Mouse (Mus musculus) heart, adult 11 months (tissue): ENCODE results near the gene Slc9a1.

Experiments used
- DNase-seq: peaks from one replicate; pipeline ENCODE4 v3.0.0; 2022

Gene Slc9a1

DNA sequence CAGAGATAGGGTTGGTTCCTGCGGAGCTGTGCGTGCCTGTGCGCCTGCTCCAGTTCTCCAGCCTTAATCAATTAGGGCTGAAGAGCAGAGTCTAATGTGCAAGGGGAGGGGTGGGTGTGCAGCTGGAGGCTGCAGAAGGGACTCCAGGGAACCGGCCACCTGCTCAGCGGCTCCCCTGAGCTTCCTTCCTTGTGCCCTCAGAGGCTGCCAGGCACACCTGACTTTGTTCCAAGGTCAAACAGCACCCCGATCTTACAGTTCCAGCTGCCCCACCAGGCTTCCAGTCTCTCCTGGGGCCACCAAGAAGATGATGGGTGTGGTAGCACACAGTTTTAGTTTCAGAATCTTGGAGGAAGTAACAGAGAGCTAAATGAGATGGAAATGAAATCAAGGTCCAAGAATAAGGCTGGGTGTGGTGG, 70.9 kb downstream of the Slc9a1 start:
- DNase-seq: peak; percentile 94

DNA sequence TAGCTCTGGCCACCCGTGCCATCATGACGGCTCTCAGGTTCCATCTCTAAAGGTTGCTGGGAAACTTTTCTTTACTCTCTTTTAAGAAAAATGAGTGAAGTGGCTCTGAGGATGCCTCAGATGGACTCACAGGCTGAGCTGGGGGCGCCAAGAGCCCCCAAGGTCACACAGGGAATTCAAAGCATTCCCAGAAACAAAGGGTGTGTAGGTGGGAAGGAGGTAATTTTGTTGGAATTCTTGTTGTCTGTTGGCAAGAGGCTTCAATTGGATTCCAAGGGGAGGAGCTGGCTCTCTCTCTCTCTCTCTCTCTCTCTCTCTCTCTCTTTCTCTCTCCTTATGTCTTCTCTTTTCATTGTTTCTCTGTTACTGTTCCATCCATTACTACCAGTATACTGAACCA, 72.7 kb downstream of the Slc9a1 start:
- no peak for DNase-seq

DNA sequence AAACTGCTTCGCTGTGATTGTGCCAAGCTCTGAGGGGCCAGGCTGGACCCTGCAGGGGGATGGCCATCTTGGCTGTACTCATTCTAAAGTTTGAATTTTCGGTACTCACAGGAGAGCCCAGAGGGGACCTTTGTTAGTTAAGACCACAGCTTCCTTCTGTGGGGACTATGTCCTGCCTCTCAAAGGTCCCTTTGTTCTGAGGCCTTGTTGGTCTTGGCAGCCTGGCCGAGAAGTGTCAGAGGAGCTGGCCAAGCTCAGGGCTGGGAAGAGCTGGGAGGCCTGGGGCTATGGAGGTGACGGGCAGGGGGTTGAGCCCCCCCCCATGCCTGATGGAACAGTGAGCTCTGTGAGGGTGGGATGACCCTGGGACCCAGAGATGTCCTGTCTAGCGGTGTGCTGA, 73.6 kb downstream of the Slc9a1 start:
- no peak for DNase-seq

DNA sequence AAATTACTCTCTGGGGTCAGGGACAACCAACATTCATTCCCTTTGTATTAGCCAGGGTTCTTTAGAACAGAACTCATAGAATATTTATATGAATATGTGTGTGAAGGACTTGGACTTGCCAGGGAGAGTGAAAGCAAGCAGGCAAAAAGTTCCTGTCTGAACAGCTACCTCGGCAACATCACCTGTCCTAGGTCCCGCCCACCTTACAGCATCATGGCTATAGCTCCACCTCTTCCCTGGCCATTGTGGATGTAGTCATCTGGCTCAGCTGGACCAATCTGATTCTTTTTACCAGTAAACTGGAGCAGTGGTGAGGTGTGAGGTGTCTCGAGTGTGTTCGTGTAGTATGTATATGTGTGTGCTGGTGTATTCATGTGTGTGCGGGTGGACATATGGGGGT, 76.2 kb downstream of the Slc9a1 start:
- DNase-seq: no peak

DNA sequence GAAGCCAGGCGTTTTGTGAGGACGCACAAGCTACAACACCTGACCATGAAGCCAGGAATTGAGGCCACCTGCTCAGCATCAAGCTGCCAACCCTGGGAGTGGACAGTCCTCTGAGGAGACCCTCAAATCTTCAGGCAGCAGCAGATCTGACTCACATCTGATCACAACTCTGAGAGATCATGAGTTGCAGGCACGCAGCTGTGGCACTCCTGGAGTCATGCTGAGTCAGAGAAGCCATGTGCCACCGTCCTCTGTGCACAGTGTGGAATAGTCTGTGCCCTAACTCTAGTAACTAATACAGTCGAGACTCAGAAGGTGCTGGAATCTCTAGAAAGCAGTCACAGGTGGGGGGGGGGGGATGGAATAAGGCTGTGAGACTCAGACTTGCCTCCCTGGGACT, 77.9 kb downstream of the Slc9a1 start:
- no peak for DNase-seq

DNA sequence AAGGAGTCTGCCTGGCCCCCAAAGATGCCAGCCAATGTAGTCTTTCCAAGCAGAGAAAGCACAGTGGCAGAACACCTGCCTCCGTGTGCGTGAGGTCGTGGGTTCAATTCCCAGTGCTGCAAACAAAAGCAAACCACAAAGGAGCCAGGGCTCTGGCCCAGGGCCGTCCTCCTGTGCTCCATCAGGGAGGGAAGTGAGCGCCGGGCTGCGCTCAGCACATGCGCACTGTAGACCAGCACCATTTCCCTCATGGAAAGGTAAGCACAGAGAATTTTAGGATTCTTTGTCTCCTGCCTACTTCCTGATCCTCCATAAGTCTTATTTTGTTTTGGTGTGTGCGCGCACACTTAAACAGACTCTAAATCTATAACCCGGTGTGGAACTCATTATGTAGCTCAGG, 78.5 kb downstream of the Slc9a1 start:
- DNase-seq: no peak

DNA sequence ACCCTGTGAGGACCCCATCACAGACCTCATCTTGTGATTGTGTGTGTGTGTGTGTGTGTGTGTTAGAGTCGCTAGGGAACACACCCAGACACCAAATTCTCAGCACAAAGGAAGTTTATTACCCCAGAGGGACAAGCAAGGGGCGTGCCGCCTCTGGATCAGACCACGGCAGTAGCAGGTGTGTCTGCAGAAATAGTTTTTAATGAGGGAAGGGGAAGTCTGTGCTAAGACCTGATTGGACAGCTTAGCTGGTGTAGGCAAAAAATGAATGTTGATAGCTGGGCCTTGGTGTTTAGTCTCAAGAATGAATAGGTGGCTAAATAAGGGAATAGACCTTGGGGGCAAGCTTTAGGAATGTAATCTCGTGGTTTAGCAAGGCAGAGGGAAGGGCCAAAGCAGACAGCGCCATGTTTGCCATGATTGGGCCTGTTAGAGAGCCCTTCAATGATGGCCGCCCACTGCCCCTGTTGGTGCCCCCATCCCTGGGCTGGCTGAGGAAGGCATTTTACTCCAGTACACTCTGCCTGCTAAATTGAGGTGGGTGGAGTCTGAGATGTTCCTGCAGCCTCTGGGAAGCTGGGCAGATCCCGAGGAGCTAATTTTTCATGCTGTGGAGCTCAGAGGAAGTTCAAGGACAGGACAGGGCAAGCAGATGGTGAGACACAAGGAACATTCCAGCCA, 79.3 kb downstream of the Slc9a1 start:
- DNase-seq: no peak

DNA sequence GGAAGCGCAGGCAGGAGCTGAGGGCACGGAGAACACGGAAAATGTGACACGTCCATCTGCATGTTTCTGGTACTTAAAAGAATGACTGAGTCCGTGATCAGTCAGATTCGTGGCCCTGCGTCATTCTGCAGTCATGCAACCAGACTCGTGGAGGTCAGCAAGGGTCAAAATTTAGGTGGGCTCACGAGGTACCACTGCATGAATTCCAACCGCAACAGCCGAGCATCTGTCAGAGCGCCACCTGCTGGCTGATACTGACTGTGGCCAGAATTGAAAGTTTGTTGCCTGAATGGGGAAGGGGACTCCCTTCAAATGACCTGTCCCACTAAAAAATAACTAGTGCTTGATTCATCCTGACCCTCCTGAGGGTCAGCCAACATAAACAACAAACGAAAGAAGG, 80.2 kb downstream of the Slc9a1 start:
- no peak for DNase-seq

DNA sequence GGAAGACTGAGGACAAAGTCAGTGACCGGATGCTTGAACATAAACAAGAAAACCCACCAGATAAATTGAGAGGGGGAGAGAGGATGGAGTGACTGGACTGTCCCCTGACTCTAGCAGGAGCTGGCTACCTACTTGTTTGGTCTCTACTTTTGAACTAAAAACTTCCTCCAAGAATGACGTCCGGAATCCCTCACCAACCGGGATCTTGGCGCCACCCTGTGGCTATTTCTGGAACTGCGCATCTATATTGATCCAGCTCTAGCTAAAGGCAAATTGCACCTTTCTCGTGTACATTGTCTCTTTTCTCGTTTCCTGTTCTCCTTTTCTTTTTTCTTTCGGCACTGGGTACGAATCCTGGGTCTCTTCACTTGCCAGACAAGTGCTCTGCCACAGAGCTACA, 82.0 kb downstream of the Slc9a1 start:
- peak; percentile 95 for DNase-seq

DNA sequence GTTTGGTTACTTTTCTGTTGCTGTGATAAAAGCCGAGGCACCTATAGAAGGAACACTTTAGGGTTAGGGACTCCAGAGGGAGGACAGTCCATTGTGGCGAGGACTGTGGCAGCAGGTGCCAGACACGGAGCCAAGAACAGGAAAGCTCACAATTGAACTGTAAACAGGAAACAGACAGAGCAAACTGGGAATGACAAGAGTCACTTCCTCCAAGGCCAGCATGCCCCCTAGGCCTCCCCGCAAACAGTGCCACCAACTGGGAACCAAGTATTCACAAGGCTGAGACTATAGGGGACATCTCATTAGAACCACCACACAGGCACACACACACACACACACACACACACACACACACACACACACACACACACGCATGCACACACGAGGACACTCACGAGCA, 82.9 kb downstream of the Slc9a1 start:
- no peak for DNase-seq

DNA sequence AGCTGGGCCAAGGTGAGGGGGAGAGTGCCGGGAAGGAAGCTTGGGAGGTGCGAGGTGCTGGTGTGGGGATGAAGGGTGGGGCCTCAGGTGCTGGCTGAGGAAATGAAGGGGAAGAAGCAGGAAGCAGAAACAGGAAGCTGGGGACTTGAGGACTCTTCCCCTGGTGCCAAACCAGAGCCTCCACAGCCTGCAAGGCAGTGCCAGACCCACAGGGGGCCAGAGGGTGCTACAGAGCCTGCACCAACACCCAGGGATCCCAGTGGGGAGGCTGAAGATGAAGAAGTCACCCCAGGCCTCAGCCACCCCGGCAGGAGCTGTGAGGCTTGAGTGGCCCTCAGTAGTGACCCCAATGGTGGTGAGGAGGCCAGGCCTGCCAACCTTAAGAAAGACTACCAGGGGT, 88.5 kb downstream of the Slc9a1 start:
- DNase-seq: no peak

DNA sequence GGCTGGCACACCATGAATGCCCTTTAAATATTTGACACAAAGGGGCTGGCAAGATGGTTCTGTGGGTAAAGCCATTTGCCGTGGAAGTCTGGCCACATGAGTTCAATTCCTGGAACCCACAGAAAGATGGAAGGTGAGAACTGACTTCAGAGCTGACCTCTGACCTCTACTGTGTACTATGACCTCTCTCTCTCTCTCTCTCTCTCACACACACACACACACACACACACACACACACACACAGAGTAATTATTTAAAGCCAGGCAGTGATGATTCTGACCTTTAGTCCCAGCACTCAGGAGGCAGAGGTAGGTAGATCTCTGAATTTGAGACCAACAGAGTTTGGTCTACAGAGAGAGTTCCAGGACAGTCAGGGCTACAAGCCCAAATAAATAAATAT, 90.5 kb downstream of the Slc9a1 start:
- no peak for DNase-seq

DNA sequence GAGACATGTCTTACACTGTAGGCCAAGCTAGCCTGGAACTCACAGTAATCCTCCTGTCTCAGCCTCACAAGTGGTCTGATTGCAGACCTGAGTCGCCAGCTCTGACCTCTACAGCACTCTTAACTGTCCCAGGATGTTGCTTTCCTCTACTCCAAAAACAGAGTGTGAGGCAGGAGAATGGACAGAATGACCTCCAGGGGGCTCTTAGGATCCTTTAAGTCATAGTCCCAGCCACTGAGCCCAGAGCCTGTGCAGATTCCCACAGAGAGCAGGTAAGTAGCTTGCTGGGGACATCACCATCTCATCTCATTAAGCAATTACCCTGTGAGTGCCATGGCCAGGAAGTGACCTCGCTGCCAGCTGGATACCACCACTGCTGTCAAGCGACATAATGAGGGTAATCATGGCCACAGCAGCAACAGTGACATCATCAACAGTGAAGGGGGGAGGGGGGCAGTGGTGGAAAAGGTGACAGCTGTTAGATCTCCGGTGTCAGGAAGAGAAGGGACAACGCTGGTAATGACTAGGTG, 91.4 kb downstream of the Slc9a1 start:
- DNase-seq: no peak

DNA sequence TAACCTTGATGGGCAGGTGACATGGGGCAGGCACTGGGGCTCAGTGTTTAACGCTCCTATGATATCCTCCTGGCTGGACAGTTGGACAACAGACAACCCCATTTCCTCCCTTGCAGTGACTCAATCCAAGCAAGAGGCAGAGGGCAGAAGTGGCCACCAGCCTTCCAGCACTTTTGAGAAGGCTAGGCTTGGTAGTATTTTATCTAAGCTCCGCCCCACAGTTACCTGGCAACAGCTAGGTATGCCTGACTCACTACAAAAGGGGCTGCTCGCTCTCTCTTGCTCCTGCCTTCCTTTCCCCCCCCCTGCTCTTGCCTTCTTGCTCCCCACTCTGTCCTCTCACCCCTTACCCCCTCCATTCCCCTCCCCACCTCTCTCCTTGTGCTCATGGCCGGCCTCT, 91.9 kb downstream of the Slc9a1 start:
- DNase-seq: no peak

DNA sequence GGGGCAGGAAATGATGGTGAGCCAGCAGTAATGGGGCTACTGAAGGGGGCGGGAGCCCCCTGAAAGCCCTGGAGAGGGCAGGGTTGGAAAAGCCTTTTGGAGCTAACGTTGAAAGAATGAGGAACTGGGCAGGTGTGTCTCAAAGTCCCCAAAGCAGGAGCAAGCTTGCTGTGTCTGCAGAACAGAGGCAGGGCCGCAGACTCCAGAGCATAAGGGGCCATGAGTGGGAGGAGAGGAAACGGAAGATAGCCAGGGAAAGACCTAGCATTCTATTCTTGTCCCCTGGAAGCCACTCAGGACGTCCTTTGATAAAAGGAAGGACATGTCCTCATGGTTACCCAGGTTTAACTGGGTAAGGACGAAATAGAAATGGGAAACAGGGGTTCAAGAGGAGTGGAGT, 93.7 kb downstream of the Slc9a1 start:
- DNase-seq: peak; percentile 97

DNA sequence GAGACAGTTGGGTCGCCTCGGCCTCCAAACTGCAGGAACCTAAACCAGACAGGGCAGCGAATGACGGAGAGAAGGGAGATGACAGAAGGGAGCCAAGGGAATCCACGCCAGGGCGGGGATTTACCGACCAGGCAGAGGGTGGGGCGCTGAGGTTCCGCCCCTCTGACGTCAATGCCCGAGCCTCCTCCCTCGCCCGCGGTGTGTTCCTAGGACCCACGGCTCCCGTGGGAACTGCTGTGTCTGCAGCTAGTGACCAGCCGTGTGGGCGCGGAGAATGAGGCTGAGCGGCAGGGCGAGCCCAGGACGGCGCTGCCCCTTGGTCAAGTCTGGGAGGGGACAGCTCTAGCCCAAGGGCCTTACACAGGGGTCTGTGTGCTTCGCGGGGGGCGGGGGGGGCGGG, 98.6 kb downstream of the Slc9a1 start:
- peak; percentile 99 for DNase-seq

DNA sequence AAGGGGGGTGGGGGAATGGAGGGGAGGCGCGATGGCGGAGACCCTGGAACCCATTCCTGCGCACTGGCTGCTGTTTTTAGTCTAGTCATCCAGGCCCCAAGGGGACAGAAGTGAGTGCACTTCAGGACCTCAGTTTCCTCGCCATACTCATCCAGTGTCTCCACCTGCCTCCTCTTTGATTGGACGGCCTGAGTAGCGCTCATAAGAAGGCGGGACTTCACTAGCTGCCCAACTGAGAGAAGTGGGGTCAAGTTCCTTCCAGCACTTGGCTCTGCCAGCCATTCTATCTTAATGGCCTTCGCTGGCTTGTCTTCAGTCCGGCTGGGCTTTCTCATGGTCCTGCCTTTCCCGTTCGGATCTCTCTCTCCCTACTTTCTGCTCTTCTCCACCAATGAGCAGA, 99.6 kb downstream of the Slc9a1 start:
- DNase-seq: peak; percentile 97

DNA sequence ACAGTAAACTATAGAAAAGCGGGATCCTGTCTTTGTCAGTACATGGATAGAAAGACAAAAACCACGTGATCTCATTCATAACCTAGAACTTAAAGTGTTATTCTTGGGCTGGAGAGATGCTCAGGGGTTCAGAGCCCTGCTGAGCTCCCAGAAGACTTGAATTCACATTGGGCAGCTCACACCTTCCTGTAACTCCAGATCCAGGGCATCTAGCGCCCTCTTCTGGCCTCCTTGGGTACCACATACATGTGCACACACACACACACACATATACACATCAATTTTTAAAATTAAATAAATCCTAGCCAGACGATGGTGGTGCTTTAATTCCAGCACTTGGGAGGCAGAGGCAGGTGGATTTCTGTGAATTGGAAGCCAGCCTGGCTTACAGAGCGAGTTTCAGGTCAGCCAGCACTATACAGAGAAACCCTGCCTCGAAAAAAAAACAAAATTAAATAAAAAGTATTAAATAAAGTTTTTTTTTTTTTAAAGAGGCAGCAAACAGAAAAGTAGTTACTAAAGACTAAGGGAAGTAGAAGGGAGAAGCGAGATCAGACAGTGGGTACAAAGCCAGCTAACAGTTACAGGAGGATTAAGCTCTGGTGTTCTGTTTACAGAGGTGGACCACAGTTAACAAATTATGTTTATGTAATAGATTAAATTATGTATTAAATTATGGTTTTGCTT, 101.8 kb downstream of the Slc9a1 start:
- no peak for DNase-seq
